In genomic region chr9:65903419-65903818, GRCm38 (mm10) we compare ENCODE assay signal across 12 mouse cellular contexts. TPM values are rescaled to one million over a fixed set of nuclear protein-coding genes. Genes with fewer than 3 reads are reported as not detected.
DNase-seq lines count a peak whose midpoint lies in the region; ATAC-seq and TF ChIP-seq lines count a peak whose summit lies in the region.
"Had no signal": no experiment of that assay in that cellular context is flagged by ENCODE, and none has a peak within 500 bp of the region (broad histone marks: within the 10 kb centered on the region; RNA-seq: fewer than 3 reads in every experiment).

No protein-coding gene starts in this region.

- no peak overlapping the region for H3K4me2 ChIP-seq in lung, postnatal 0 days (replicated peaks; ENCODE audit: low read depth, low read length)
- H3K4me2 ChIP-seq in hindbrain, embryonic 14.5 days (replicated peaks): no peak overlapping the region
- H3K4me2 ChIP-seq: heart, embryonic 15.5 days had no signal

- H3K9ac ChIP-seq in lung, postnatal 0 days (replicated peaks; ENCODE audit: low read depth): no peak overlapping the region
- H3K9ac ChIP-seq in hindbrain, embryonic 14.5 days: no peak overlapping the region
- H3K9ac ChIP-seq: heart, embryonic 15.5 days had no signal

- no peak for ATAC-seq in lung, postnatal 0 days
- ATAC-seq in hindbrain, embryonic 14.5 days (ENCODE audit: low FRiP score): no peak

- no peak for DNase-seq in gastrocnemius, adult 2 months
- DNase-seq in gastrocnemius, postnatal 14 days: no peak
- peak; percentile 24 for DNase-seq in lung, postnatal 0 days (ENCODE audit: low spot score)
- DNase-seq in lung, adult 2 months: no peak
- DNase-seq in ZHBTc4 (ENCODE audit: low read depth, low spot score): peak; percentile 48
- DNase-seq in splenic B cell, adult 2 months (ENCODE audit: low read depth, low spot score): peak; percentile 43
- no peak for DNase-seq in frontal cortex, postnatal 10 days (ENCODE audit: low spot score in 2 of 2)
- DNase-seq in hindbrain, embryonic 14.5 days (ENCODE audit: low spot score): no peak
- DNase-seq: cerebellum, postnatal 36 days; layer of hippocampus, adult 9-11 months had no signal

- H3K27ac ChIP-seq in gastrocnemius, adult 2 months: no peak overlapping the region
- no peak overlapping the region for H3K27ac ChIP-seq in lung, postnatal 0 days (ENCODE audit: low read length)
- no peak overlapping the region for H3K27ac ChIP-seq in hindbrain, embryonic 14.5 days
- H3K27ac ChIP-seq: heart, embryonic 15.5 days had no signal

- intact Hi-C loops in gastrocnemius, adult 2 months (cut with DNase I): no loop called here
- intact Hi-C loops in gastrocnemius, postnatal 14 days (cut with DNase I; ENCODE audit: low total_unique reads): loop anchor here (10.0 kb wide), 1 partner anchor 101 kb away; no protein-coding TSS in a partner anchor

- no peak overlapping the region for H3K4me3 ChIP-seq in gastrocnemius, adult 2 months
- no peak overlapping the region for H3K4me3 ChIP-seq in lung, postnatal 0 days (ENCODE audit: low read depth, low read length)
- no peak overlapping the region for H3K4me3 ChIP-seq in lung, adult 2 months (replicated peaks; ENCODE audit: extremely low read depth, low read depth, low read length)
- no peak overlapping the region for H3K4me3 ChIP-seq in hindbrain, embryonic 14.5 days (replicated peaks; ENCODE audit: low read length)
- H3K4me3 ChIP-seq: heart, embryonic 15.5 days had no signal

- no peaks in the 10 kb centered on the region for H3K36me3 ChIP-seq in lung, postnatal 0 days (ENCODE audit: insufficient read depth, low read length)
- no peaks in the 10 kb centered on the region for H3K36me3 ChIP-seq in splenic B cell, adult 2 months (ENCODE audit: control insufficient read depth, insufficient read depth, low read length, poor library complexity, severe bottlenecking)
- H3K36me3 ChIP-seq in hindbrain, embryonic 14.5 days (replicated peaks; ENCODE audit: control insufficient read depth, insufficient read depth): 0 out of 2 replicates have a peak, but pooled peaks cover 5% of the 10 kb centered on the region

- no peak for TF ChIP-seq POLR2A in lung, adult 2 months (IDR thresholded peaks at IDR 0.05; ENCODE audit: borderline replicate concordance, extremely low read depth, low read depth, low read length)

- no peaks in the 10 kb centered on the region for H3K27me3 ChIP-seq in lung, postnatal 0 days (replicated peaks; ENCODE audit: insufficient read depth, low read length)
- no peaks in the 10 kb centered on the region for H3K27me3 ChIP-seq in splenic B cell, adult 2 months (ENCODE audit: control insufficient read depth, insufficient read depth, low read length, poor library complexity, severe bottlenecking)
- H3K27me3 ChIP-seq in hindbrain, embryonic 14.5 days (ENCODE audit: control insufficient read depth, insufficient read depth, low read length): no peaks in the 10 kb centered on the region
- H3K27me3 ChIP-seq: heart, embryonic 15.5 days had no signal

- no peaks in the 10 kb centered on the region for H3K4me1 ChIP-seq in lung, postnatal 0 days (ENCODE audit: insufficient read depth, low read depth, low read length)
- H3K4me1 ChIP-seq in lung, adult 2 months (ENCODE audit: control insufficient read depth, insufficient read depth, low read length): peaks cover 3% of the 10 kb centered on the region
- H3K4me1 ChIP-seq in hindbrain, embryonic 14.5 days (replicated peaks; ENCODE audit: control insufficient read depth, insufficient read depth, low read length): peaks cover 6% of the 10 kb centered on the region

- no peak for TF ChIP-seq EP300 in lung, postnatal 0 days (IDR thresholded peaks at IDR 0.05)

- peak; percentile 36; the same call in 1 of the 2 replicates for TF ChIP-seq CTCF in gastrocnemius, adult 2 months (IDR thresholded peaks at IDR 0.05)
- peak; percentile 57 for TF ChIP-seq CTCF in lung, postnatal 0 days (IDR thresholded peaks at IDR 0.05)
- TF ChIP-seq CTCF in lung, adult 2 months (IDR thresholded peaks at IDR 0.05; ENCODE audit: insufficient read depth, low read length): no peak

- H3K9me3 ChIP-seq in lung, postnatal 0 days (ENCODE audit: low read length): no peaks in the 10 kb centered on the region
- H3K9me3 ChIP-seq in hindbrain, embryonic 14.5 days (ENCODE audit: control insufficient read depth, low read length): no peaks in the 10 kb centered on the region
- H3K9me3 ChIP-seq: heart, embryonic 15.5 days had no signal

RNA-seq across cellular contexts. Expression of gene Trip4, which starts 5.2 kb away (rescaled TPM):
- 10 to 100 TPM; 13.7 to 15.5 TPM for total RNA-seq in gastrocnemius, adult 2 months (2021)
- total RNA-seq in gastrocnemius, postnatal 14 days (2021): 10 to 100 TPM; 14.9 to 15.6 TPM
- 17.6 and 18.7 TPM in 2 replicates for polyA plus RNA-seq in lung, postnatal 0 days (2015; fragmentation: Nextera tagmentation; extraction: Ambion mirVana)
- 6.7 and 8.4 TPM in 2 replicates for polyA plus RNA-seq in lung, adult 2 months (2012; rRNA removed)
- polyA plus RNA-seq in hindbrain, embryonic 14.5 days (2014; fragmentation: Nextera tagmentation; extraction: Ambion mirVana): 35.5 and 36.7 TPM in 2 replicates

RNA-seq across cellular contexts. Expression of gene Csnk1g1, which starts 5.3 kb away (rescaled TPM):
- total RNA-seq in gastrocnemius, adult 2 months (2021): 1 to 10 TPM; 7.9 to 8.0 TPM
- 1 to 10 TPM; 6.1 to 7.4 TPM for total RNA-seq in gastrocnemius, postnatal 14 days (2021)
- 8.4 and 8.9 TPM in 2 replicates for polyA plus RNA-seq in lung, postnatal 0 days (2015; fragmentation: Nextera tagmentation; extraction: Ambion mirVana)
- 4.4 and 5.8 TPM in 2 replicates for polyA plus RNA-seq in lung, adult 2 months (2012; rRNA removed)
- polyA plus RNA-seq in hindbrain, embryonic 14.5 days (2014; fragmentation: Nextera tagmentation; extraction: Ambion mirVana): 23.6 and 28.9 TPM in 2 replicates

RNA-seq across cellular contexts. Expression of gene Pclaf, which starts 13.4 kb away (rescaled TPM):
- total RNA-seq in gastrocnemius, adult 2 months (2021): not detected
- 1 to 10 TPM; 4.0 to 4.3 TPM for total RNA-seq in gastrocnemius, postnatal 14 days (2021)
- 9.9 and 15.5 TPM in 2 replicates for polyA plus RNA-seq in lung, postnatal 0 days (2015; fragmentation: Nextera tagmentation; extraction: Ambion mirVana)
- polyA plus RNA-seq in lung, adult 2 months (2012; rRNA removed): 0.28 and 1.2 TPM in 2 replicates
- polyA plus RNA-seq in hindbrain, embryonic 14.5 days (2014; fragmentation: Nextera tagmentation; extraction: Ambion mirVana): 18.1 and 18.3 TPM in 2 replicates
- total RNA-seq: gastrocnemius, adult 8-10 months had no signal

Comparison
In these comparisons a context has a peak if more than half of its experiments do, and no peak if none do; other contexts are left out.
1. DNase-seq: peak in lung, postnatal 0 days (single experiment), ZHBTc4 (single experiment) and splenic B cell, adult 2 months (single experiment); none in gastrocnemius, adult 2 months (single experiment), gastrocnemius, postnatal 14 days (single experiment), lung, adult 2 months (single experiment), frontal cortex, postnatal 10 days (0 of 2) and hindbrain, embryonic 14.5 days (single experiment).